Mouse (Mus musculus) left cerebral cortex, postnatal 10 days (tissue): Measurements from ENCODE around the gene Kctd5. TPM values are rescaled to one million over a fixed set of nuclear protein-coding genes. Genes with fewer than 3 reads are reported as not detected.

ENCODE experiments used
- DNase-seq, 2 experiments: peaks; one replicate each; pipeline ENCODE4 v3.0.0; 2021 to 2022; ENCODE audit warnings: low spot score in 2 of 2, mixed read lengths in 1 of 2; ENCODE audit errors: extremely low spot score in 1 of 2
- intact Hi-C: fragments of 180-260 bp; cut with DNase I; formaldehyde crosslinking; loops from one replicate; pipeline ENCODE4 v1.15.1; 2025
- microRNA-seq: library from miRNA; unstranded; fragments of <30 nt; microRNA quantifications from one replicate; pipeline ENCODE4 v1.2.0, GENCODE M21; 2022
- total RNA-seq, 2 experiments: library from RNA; stranded (reverse); gene quantifications; 2 replicates each; pipeline ENCODE4 v1.2.3; 2021

Gene Kctd5
- total RNA-seq, 2 experiments from 2014 or later, result 51.9 to 56.8 TPM

DNA sequence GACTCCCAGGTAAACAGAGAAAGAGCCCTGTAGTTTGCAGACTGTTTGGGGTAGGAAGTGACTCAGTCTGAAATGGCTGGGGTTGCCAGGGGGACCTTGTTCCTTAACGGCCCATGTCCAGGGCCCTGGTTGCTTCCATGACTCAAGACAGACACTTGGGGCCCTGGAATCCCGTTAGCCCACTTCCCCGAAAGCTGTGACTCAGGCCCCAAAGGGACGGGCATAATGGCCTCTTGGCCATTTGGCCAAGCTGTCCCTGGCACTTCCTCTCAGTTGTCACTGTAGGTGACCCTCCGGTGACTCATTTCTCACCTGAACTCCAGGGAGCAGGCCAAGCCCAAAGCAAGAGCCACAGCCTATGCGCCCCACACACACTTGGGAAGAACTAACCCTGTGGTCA is 74.9 kb downstream of the Kctd5 start:
- peak in 1 of 2 experiments; percentile 12 for DNase-seq
- intact Hi-C loops, result no loop called here

DNA sequence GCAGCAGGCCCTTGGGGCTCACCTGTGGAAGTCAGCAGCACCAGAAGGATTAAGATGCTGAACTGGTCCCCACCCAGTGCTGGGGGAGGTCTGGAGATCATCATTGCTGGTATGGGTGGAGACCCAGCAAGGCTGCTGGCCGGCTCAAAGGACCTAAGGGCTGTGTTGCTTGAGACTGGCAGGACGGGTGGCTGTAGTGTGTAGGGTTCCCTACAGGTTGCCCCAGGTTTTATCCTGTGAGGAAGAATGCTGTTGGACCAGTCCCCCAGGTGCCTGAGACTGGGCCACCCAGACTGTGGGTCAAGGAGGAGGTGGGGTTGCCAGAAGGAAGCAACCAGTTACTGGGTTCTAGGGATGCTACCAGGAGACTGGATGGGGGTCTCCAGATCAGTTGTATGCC is 75.4 kb downstream of the Kctd5 start, which contains the start of gene Prss22:
Gene Prss22 (minus strand): TSS at position 200 of the 400 bp plus-strand sequence.
- peak in 1 of 2 experiments; percentile 17 for DNase-seq
- intact Hi-C loops, result no loop called here

Small RNA genes within 50 kb of the gene (microRNA-seq; reads per million reads assigned to microRNA genes)
- gene Gm27700, result not detected

Other genes starting within 250 kb of the Kctd5 start
- gene Elob, start 244.3 kb downstream of the Kctd5 start, total RNA-seq, result 100 to 1,000 TPM; 389 to 390 TPM
- gene Prss33, start 237.4 kb downstream of the Kctd5 start, total RNA-seq, result not detected
- gene Prss32, start 229.6 kb downstream of the Kctd5 start, total RNA-seq, result not detected
- gene Prss41, start 229.3 kb downstream of the Kctd5 start, total RNA-seq, result 1 to 10 TPM; 1.9 to 2.8 TPM
- not detected for gene Prss21, start 205.4 kb downstream of the Kctd5 start, total RNA-seq
- not detected for gene Dcpp1, start 192.6 kb downstream of the Kctd5 start, total RNA-seq
- gene Dcpp2, start 192.6 kb downstream of the Kctd5 start, total RNA-seq, result not detected
- gene Dcpp3, start 156.0 kb downstream of the Kctd5 start, total RNA-seq, result not detected
- not detected for gene Sbp, start 131.8 kb downstream of the Kctd5 start, total RNA-seq
- gene Sbpl, start 118.2 kb downstream of the Kctd5 start, total RNA-seq, result not detected
- under 1 TPM in 1 of 2 experiments, not detected in 1; 0.30 TPM for gene Prss30, start 92.9 kb downstream of the Kctd5 start, total RNA-seq
- under 1 TPM; 0.53 to 0.69 TPM for gene Prss22, start 75.4 kb downstream of the Kctd5 start, total RNA-seq
- gene Prss27, start 35.3 kb downstream of the Kctd5 start, total RNA-seq, result not detected
- 10 to 100 TPM; 75.3 to 81.9 TPM for gene Pdpk1, start 77.4 kb upstream of the Kctd5 start, total RNA-seq
- 10 to 100 TPM; 33.3 to 36.0 TPM for gene Amdhd2, start 90.3 kb upstream of the Kctd5 start, total RNA-seq
- 1,000 to 10,000 TPM; 1,322 to 1,387 TPM for gene Atp6v0c, start 96.2 kb upstream of the Kctd5 start, total RNA-seq
- gene Tbc1d24, start 132.1 kb upstream of the Kctd5 start, total RNA-seq, result 10 to 100 TPM; 70.4 to 74.8 TPM
- gene Ntn3, start 136.0 kb upstream of the Kctd5 start, total RNA-seq, result 10 to 100 TPM; 13.1 to 14.4 TPM
- 10 to 100 TPM in 1 of 2 experiments, 1 to 10 TPM in 1; 8.9 to 10.4 TPM for gene Tedc2, start 147.4 kb upstream of the Kctd5 start, total RNA-seq
- 1 to 10 TPM; 6.2 to 7.2 TPM for gene Ccnf, start 178.0 kb upstream of the Kctd5 start, total RNA-seq